Mouse (Mus musculus): ENCODE results near the gene March1.
"Not testable (repeated sequence)": the region's sequence is repeated elsewhere in the genome, so short reads cannot be mapped to it uniquely, and the experiment has no call there.

March1 gene

DNA sequence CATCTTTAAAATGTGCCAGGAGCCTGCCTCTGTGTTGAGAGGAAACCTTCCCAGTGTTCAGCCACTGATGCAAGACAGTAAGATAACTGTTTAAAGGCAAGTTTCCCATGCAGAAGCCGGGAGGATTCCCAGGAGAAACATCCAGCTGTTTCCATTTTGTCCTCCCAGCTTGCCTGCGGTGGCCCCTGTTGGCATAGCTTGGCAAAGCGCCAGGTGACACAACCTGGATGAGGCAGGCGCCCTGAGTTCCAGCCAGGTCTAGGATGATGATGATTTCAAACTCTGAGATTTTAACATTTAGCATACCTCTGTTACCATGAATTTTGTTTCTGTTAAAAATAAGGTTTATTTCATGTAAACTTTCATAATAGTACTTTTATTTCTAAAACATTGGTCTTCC lies 651.8 kb downstream of the March1 start:
- DNase-seq (ENCODE audit: low read depth in 1 of 2, low spot score in 2 of 2), result no peak

GRCm38 (mm10) chr8:66270116-66270515 lies 652.4 kb downstream of the March1 start:
- DNase-seq (ENCODE audit: low read depth in 1 of 2, low spot score in 2 of 2), result no peak

- DNase-seq (ENCODE audit: low read depth in 1 of 2, low spot score in 2 of 2), result no peak
These were observed 700.1 kb downstream of the March1 start for GRCm38 (mm10) chr8:66317824-66318223.

- peak; percentile 17 to 30 for DNase-seq (ENCODE audit: low read depth in 1 of 2, low spot score in 2 of 2)
These were observed 705.5 kb downstream of the March1 start for GRCm38 (mm10) chr8:66323045-66323807.

GRCm38 (mm10) chr8:66326396-66326795 lies 708.7 kb downstream of the March1 start:
- DNase-seq (ENCODE audit: low read depth in 1 of 2, low spot score in 2 of 2), result no peak

DNA sequence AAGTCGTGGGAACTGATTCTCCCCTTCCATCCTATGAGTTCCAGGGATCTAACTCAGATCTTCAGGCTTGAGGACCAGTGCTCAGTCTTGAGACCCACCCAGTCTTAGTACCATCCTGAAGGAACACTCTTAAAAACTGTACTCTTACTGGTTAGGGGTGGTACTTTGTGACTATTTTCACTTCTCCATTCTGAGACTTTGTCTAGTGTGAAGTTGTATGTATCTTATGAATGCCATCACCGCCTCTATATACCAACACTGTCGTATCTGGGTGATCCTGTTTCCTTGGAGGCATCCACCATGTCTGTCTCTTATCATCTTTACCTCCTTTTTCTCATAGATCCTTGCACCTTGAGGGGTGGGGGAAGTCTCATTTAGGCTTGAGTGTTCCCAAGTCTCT lies 714.5 kb downstream of the March1 start:
- no peak for DNase-seq (ENCODE audit: low read depth in 1 of 2, low spot score in 2 of 2)

DNA sequence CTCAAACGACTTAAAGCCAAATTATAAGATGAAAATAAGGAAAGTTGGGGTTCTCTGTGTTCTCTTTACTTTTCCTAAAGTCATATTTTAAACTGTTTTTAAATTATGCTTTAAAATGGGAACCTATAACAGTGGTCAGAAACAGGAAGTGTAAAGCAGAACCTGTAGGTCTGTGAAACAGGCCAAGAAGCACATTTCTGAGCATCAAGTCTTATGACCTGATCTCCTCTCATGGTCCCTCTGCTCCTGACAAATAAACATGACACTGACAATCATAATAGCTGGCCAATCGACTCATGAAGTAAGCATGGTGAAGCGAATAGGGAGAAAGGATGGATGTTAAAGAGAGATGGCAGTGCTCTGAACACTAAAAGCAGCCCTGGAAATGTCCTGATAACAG lies 716.6 kb downstream of the March1 start:
- peak in 1 of 2 experiments; percentile 9 for DNase-seq (ENCODE audit: low read depth in 1 of 2, low spot score in 2 of 2)

GRCm38 (mm10) chr8:66339551-66339950 lies 721.9 kb downstream of the March1 start:
- DNase-seq (ENCODE audit: low read depth in 1 of 2, low spot score in 2 of 2), result no peak

GRCm38 (mm10) chr8:66342928-66343327 lies 725.2 kb downstream of the March1 start:
- DNase-seq (ENCODE audit: low read depth in 1 of 2, low spot score in 2 of 2), result peak in 1 of 2 experiments; percentile 13

DNA sequence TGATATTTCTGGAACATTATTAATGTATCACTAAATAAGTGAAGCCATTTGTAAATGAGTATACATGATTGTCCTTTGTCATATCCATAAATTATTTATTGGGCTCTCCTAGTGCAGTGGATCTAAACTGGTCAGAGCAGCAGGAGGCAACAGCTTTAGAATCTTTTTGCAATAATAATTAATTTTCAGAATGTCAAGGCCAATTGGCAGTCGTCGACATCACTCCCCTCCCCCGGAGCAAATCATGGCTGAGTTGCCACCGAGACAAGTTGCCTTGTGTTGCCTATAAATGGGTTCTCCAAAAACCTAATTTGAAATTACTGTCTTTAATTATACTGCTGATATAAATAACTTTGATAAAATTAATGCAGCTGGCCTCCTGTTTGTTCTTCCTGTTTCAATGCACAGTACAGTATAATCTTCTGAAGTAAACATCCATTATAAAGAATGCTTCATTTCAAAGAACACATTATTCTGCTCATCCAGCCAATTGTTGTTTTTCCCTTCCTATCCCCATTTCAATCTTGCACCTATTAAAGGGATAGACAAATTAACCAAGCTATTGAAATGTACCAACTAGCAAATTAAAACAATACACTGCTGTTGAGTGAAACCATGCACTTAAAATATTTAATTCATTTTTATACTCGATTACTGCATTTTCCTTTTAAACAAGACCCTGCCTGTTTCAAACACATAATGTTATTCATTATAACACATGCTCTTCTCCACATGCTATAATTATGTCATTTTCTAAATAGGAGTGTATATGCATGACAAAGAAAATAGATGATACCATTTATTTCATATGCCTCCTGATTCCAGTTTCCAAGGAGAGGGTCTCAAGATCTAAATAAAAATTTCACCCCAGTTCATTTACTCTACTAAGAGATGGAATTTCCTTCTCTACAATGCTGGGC lies 745.4 kb downstream of the March1 start:
- no peak for DNase-seq (ENCODE audit: low read depth in 1 of 2, low spot score in 2 of 2)

DNA sequence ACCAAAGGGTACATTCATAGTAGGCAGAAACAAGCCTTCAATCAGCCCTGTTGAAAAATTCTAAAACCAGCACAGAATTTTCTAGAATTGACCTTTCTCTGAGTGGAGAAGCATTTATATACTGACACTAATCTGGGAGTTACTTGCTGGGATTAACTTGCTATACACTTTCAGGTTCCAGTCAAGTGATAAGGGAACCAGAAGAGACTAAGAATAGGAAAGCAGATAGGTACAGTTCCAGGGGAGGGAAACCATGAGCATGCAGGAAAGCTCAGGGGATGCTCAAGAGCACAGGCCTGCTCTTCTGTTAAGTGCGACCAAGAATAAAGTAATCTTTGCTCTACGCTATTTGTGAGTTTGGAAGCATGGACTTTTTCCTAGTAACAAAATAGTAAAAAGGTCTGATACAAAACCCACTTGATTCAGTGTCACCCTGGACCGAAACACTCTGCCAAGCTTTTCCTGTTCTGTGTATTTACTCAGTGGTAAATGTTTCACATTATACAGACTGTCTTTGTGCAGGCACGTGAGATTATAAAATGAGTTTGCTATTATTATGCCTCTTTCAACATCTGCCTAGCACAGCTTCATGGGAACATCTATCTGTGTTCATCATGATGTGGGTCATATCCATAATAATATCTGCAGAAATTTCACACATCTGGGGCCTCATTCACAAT lies 766.1 kb downstream of the March1 start:
- DNase-seq (ENCODE audit: low read depth in 1 of 2, low spot score in 2 of 2), result no peak

DNA sequence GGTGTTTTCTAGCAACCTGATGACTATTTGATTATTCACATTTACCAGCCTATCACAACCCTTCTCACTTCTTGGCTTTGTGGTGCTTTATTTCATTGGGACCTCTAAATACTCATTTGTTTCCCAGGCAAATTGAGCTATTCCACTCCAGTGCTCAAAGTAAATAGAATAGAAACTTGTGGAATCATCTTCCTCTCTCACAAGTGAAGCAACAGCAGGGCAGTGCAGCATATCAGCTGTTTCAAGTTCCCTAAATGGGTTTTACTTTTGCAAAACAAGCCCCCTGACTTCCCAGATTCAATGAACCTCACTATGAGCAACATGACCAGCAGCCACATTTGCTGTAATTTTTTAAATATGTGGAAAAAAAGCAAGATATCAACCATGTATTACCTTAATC lies 768.3 kb downstream of the March1 start:
- DNase-seq (ENCODE audit: low read depth in 1 of 2, low spot score in 2 of 2), result peak in 1 of 2 experiments; percentile 15

- peak in 1 of 2 experiments; percentile 6 for DNase-seq (ENCODE audit: low read depth in 1 of 2, low spot score in 2 of 2)
These were observed 771.0 kb downstream of the March1 start for GRCm38 (mm10) chr8:66388693-66389092.

GRCm38 (mm10) chr8:66391554-66391953 lies 773.9 kb downstream of the March1 start:
- peak; percentile 60 to 68 for DNase-seq (ENCODE audit: low read depth in 1 of 2, low spot score in 2 of 2)

GRCm38 (mm10) chr8:66392900-66393299 lies 775.2 kb downstream of the March1 start:
- DNase-seq (ENCODE audit: low read depth in 1 of 2, low spot score in 2 of 2), result no peak

GRCm38 (mm10) chr8:66394148-66394547 lies 776.4 kb downstream of the March1 start:
- DNase-seq (ENCODE audit: low read depth in 1 of 2, low spot score in 2 of 2), result no peak

- no peak for DNase-seq (ENCODE audit: low read depth in 1 of 2, low spot score in 2 of 2)
These were observed 780.1 kb downstream of the March1 start for GRCm38 (mm10) chr8:66397811-66398210.

- DNase-seq (ENCODE audit: low read depth in 1 of 2, low spot score in 2 of 2), result no peak
These were observed 782.4 kb downstream of the March1 start for GRCm38 (mm10) chr8:66400050-66400449.

DNA sequence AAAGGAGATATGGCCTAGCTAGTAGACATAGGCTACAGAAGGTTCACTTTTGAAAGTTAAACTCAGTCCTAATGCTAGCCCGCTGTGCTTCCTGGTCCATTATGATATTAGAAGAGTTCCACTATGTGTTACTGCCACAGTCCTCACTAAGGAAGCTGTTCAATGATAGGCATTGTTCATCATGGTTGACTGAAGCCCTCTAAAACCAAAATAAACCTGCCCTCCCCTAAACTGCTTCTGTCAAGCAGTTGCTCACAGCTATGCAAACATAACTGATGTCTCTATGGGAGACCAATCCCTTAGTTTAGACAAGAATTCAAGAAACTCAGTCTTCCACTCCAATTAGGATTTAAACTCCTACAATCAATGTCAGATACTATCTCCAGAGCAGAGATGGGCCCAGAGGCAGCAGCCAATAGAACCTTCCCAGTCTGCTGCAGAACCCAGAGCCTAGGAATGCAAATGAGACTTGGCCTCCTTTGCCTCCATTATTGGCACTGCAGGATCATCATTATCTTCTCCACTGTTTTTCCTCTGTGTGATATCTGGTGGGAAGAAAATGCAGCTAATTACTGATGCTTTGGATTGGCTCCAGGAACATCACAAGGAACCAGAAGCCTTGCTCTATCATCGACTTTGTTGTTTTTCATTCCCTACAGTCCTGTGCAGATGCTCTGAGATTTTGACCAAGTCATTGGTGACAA lies 787.2 kb downstream of the March1 start:
- no peak for DNase-seq (ENCODE audit: low read depth in 1 of 2, low spot score in 2 of 2)

- not testable (repeated sequence) for DNase-seq (ENCODE audit: low read depth in 1 of 2, low spot score in 2 of 2)
These were observed 788.1 kb downstream of the March1 start for GRCm38 (mm10) chr8:66405796-66406195.

Measured in monocyte, adult 2 months (primary cell).